Mouse (Mus musculus): ENCODE data around the gene Rundc1. TPM values are rescaled to one million over a fixed set of nuclear protein-coding genes. Genes with fewer than 3 reads are reported as not detected.
"Not testable (repeated sequence)": the region's sequence is repeated elsewhere in the genome, so short reads cannot be mapped to it uniquely, and the experiment has no call there.

The Rundc1 gene
- polyA plus RNA-seq, 1 experiment from 2014 or later: 18.6 TPM

DNA sequence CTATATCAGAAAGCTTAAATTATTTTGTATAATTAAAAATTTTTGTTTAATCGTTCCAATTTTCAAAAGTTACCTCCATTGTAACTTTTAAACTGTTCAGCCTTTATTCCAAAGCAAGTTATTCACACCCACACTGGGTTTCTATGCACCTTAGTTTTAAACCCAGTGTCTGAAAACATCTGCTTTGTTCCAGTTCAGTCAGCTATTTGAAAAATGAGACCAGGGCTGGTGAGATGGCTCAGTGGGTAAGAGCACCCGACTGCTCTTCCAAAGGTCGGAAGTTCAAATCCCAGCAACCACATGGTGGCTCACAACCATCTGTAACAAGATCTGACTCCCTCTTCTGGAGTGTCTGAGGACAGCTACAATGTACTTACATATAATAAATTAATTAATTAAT lies 13.1 kb downstream of the Rundc1 start:
- 56% methylated on average over 3 of the region's 3 CpGs for WGBS
- not testable (repeated sequence) for H3K27me3 ChIP-seq (ENCODE audit: control insufficient read depth, insufficient read depth, low read length); H3K36me3 ChIP-seq (ENCODE audit: control insufficient read depth, insufficient read depth, low read length); H3K9me3 ChIP-seq (ENCODE audit: control insufficient read depth, low read length); H3K4me3 ChIP-seq (ENCODE audit: low read depth, low read length); ATAC-seq (ENCODE audit: insufficient read depth, low FRiP score, low TSS enrichment); H3K4me2 ChIP-seq (ENCODE audit: low read depth); H3K4me1 ChIP-seq (ENCODE audit: control insufficient read depth, insufficient read depth, low read length); H3K9ac ChIP-seq (ENCODE audit: low read length); H3K27ac ChIP-seq (ENCODE audit: low read depth, low read length); DNase-seq (ENCODE audit: low spot score)

GRCm38 (mm10) chr11:101441450-101442126 lies 16.7 kb downstream of the Rundc1 start:
- WGBS: 40% methylated on average over 14 of the region's 15 CpGs
- peaks cover 15% of the 10 kb centered on the region for H3K36me3 ChIP-seq (ENCODE audit: control insufficient read depth, insufficient read depth, low read length)
- not testable (repeated sequence) for H3K4me1 ChIP-seq (ENCODE audit: control insufficient read depth, insufficient read depth, low read length); H3K27ac ChIP-seq (ENCODE audit: low read depth, low read length); H3K4me3 ChIP-seq (ENCODE audit: low read depth, low read length); H3K27me3 ChIP-seq (ENCODE audit: control insufficient read depth, insufficient read depth, low read length); DNase-seq (ENCODE audit: low spot score); H3K9me3 ChIP-seq (ENCODE audit: control insufficient read depth, low read length)
- ATAC-seq (ENCODE audit: insufficient read depth, low FRiP score, low TSS enrichment): peak; percentile 56; the same call in 1 of the 2 replicates
- peak overlapping the region; percentile 28; the same call in 1 of the 2 replicates for H3K4me2 ChIP-seq (ENCODE audit: low read depth)
- peak overlapping the region; percentile 18; the same call in 1 of the 2 replicates for H3K9ac ChIP-seq (ENCODE audit: low read length)

GRCm38 (mm10) chr11:101442127-101442693 lies 17.3 kb downstream of the Rundc1 start, which contains the start of gene Rpl27:
Gene Rpl27 (plus strand): TSS chr11:101442298.
- ATAC-seq (ENCODE audit: insufficient read depth, low FRiP score, low TSS enrichment): peak; percentile 96
- H3K36me3 ChIP-seq (ENCODE audit: control insufficient read depth, insufficient read depth, low read length): peaks cover 15% of the 10 kb centered on the region
- H3K27me3 ChIP-seq (ENCODE audit: control insufficient read depth, insufficient read depth, low read length): no peaks in the 10 kb centered on the region
- no peaks in the 10 kb centered on the region for H3K9me3 ChIP-seq (ENCODE audit: control insufficient read depth, low read length)
- DNase-seq (ENCODE audit: low spot score): peak; percentile 98
- H3K4me1 ChIP-seq (ENCODE audit: control insufficient read depth, insufficient read depth, low read length): peaks cover 3% of the 10 kb centered on the region; the same call in 1 of the 2 replicates
- H3K4me2 ChIP-seq (ENCODE audit: low read depth): peak within 1 kb of the TSS; percentile 99
- WGBS: under 1% methylated on average over 42 of the region's 42 CpGs
- H3K27ac ChIP-seq (ENCODE audit: low read depth, low read length): peak within 1 kb of the TSS; percentile 90
- H3K9ac ChIP-seq (ENCODE audit: low read length): peak within 1 kb of the TSS; percentile 96
- H3K4me3 ChIP-seq (ENCODE audit: low read depth, low read length): peak within 1 kb of the TSS; percentile 92

GRCm38 (mm10) chr11:101442760-101443159 lies 17.9 kb downstream of the Rundc1 start:
- peak; percentile 9; the same call in 1 of the 2 replicates for ATAC-seq (ENCODE audit: insufficient read depth, low FRiP score, low TSS enrichment)
- H3K36me3 ChIP-seq (ENCODE audit: control insufficient read depth, insufficient read depth, low read length): peaks cover 15% of the 10 kb centered on the region
- H3K27ac ChIP-seq (ENCODE audit: low read depth, low read length): peak overlapping the region; percentile 90
- no peaks in the 10 kb centered on the region for H3K27me3 ChIP-seq (ENCODE audit: control insufficient read depth, insufficient read depth, low read length)
- under 1% methylated on average over 14 of the region's 14 CpGs for WGBS
- H3K4me1 ChIP-seq (ENCODE audit: control insufficient read depth, insufficient read depth, low read length): peaks cover 3% of the 10 kb centered on the region; the same call in 1 of the 2 replicates
- no peak for DNase-seq (ENCODE audit: low spot score)
- no peaks in the 10 kb centered on the region for H3K9me3 ChIP-seq (ENCODE audit: control insufficient read depth, low read length)
- peak overlapping the region; percentile 99 for H3K4me2 ChIP-seq (ENCODE audit: low read depth)
- H3K9ac ChIP-seq (ENCODE audit: low read length): peak overlapping the region; percentile 96
- H3K4me3 ChIP-seq (ENCODE audit: low read depth, low read length): peak overlapping the region; percentile 92

- Histone ChIP-seq H3K4me3 (ENCODE audit: low read depth, low read length) (no peak overlapping the region), H3K9ac (ENCODE audit: low read length) (no peak overlapping the region), H3K4me1 (ENCODE audit: control insufficient read depth, insufficient read depth, low read length) (peaks cover 3% of the 10 kb centered on the region; the same call in 1 of the 2 replicates), H3K27me3 (ENCODE audit: control insufficient read depth, insufficient read depth, low read length) (no peaks in the 10 kb centered on the region), H3K4me2 (ENCODE audit: low read depth) (no peak overlapping the region), H3K9me3 (ENCODE audit: control insufficient read depth, low read length) (no peaks in the 10 kb centered on the region), H3K36me3 (ENCODE audit: control insufficient read depth, insufficient read depth, low read length) (peaks cover 15% of the 10 kb centered on the region), H3K27ac (ENCODE audit: low read depth, low read length) (no peak overlapping the region)
- ATAC-seq (ENCODE audit: insufficient read depth, low FRiP score, low TSS enrichment) (no peak), DNase-seq (ENCODE audit: low spot score) (no peak)
- 88% methylated on average over 1 of the region's 1 CpGs for WGBS
These were observed 21.4 kb downstream of the Rundc1 start for GRCm38 (mm10) chr11:101446319-101446718.

GRCm38 (mm10) chr11:101446860-101447259 lies 22.0 kb downstream of the Rundc1 start:
- H3K27ac ChIP-seq (ENCODE audit: low read depth, low read length); H3K4me1 ChIP-seq (ENCODE audit: control insufficient read depth, insufficient read depth, low read length); H3K4me2 ChIP-seq (ENCODE audit: low read depth); H3K4me3 ChIP-seq (ENCODE audit: low read depth, low read length); H3K27me3 ChIP-seq (ENCODE audit: control insufficient read depth, insufficient read depth, low read length); ATAC-seq (ENCODE audit: insufficient read depth, low FRiP score, low TSS enrichment); H3K9me3 ChIP-seq (ENCODE audit: control insufficient read depth, low read length); H3K9ac ChIP-seq (ENCODE audit: low read length); DNase-seq (ENCODE audit: low spot score): not testable (repeated sequence)
- 94% methylated on average over 8 of the region's 8 CpGs for WGBS
- H3K36me3 ChIP-seq (ENCODE audit: control insufficient read depth, insufficient read depth, low read length): peaks cover 15% of the 10 kb centered on the region

GRCm38 (mm10) chr11:101447786-101448185 lies 22.9 kb downstream of the Rundc1 start:
- ATAC-seq (ENCODE audit: insufficient read depth, low FRiP score, low TSS enrichment): no peak
- H3K36me3 ChIP-seq (ENCODE audit: control insufficient read depth, insufficient read depth, low read length): peaks cover 15% of the 10 kb centered on the region
- no peak overlapping the region for H3K27ac ChIP-seq (ENCODE audit: low read depth, low read length)
- no peak overlapping the region for H3K9ac ChIP-seq (ENCODE audit: low read length)
- H3K4me1 ChIP-seq (ENCODE audit: control insufficient read depth, insufficient read depth, low read length): peaks cover 3% of the 10 kb centered on the region; the same call in 1 of the 2 replicates
- H3K4me2 ChIP-seq (ENCODE audit: low read depth): no peak overlapping the region
- no peak for DNase-seq (ENCODE audit: low spot score)
- no peak overlapping the region for H3K4me3 ChIP-seq (ENCODE audit: low read depth, low read length)
- 91% methylated on average over 5 of the region's 5 CpGs for WGBS
- H3K9me3 ChIP-seq (ENCODE audit: control insufficient read depth, low read length): no peaks in the 10 kb centered on the region
- H3K27me3 ChIP-seq (ENCODE audit: control insufficient read depth, insufficient read depth, low read length): no peaks in the 10 kb centered on the region

- 0 out of 2 replicates have a peak within 1 kb of the TSS, but pooled peaks have one; percentile 7 for H3K9ac ChIP-seq (ENCODE audit: low read length)
- ATAC-seq (ENCODE audit: insufficient read depth, low FRiP score, low TSS enrichment) (no peak), DNase-seq (ENCODE audit: low spot score) (no peak)
- H3K9me3 ChIP-seq (ENCODE audit: control insufficient read depth, low read length): no peaks in the 10 kb centered on the region
- 0 out of 2 replicates have a peak within 1 kb of the TSS, but pooled peaks have one; percentile 9 for H3K4me2 ChIP-seq (ENCODE audit: low read depth)
- no peaks in the 10 kb centered on the region for H3K27me3 ChIP-seq (ENCODE audit: control insufficient read depth, insufficient read depth, low read length)
- peaks cover 3% of the 10 kb centered on the region; the same call in 1 of the 2 replicates for H3K4me1 ChIP-seq (ENCODE audit: control insufficient read depth, insufficient read depth, low read length)
- 33% methylated on average over 10 of the region's 10 CpGs for WGBS
- H3K27ac ChIP-seq (ENCODE audit: low read depth, low read length): no peak within 1 kb of the TSS
- peak within 1 kb of the TSS; percentile 15; the same call in 1 of the 2 replicates for H3K4me3 ChIP-seq (ENCODE audit: low read depth, low read length)
- peaks cover 15% of the 10 kb centered on the region for H3K36me3 ChIP-seq (ENCODE audit: control insufficient read depth, insufficient read depth, low read length)
These were observed 23.4 kb downstream of the Rundc1 start, which contains the start of gene Ifi35 for GRCm38 (mm10) chr11:101448274-101448746. Gene Ifi35 (plus strand): TSS chr11:101448407.

All from neural tube, embryonic 11.5 days (tissue).